Mouse (Mus musculus) layer of hippocampus, postnatal 36 days (tissue): ENCODE measurements around the gene Zfp940. TPM values are rescaled to one million over a fixed set of nuclear protein-coding genes. Genes with fewer than 3 reads are reported as not detected.

Experiments
- DNase-seq, 2 experiments: peaks; one replicate each; pipeline ENCODE4 v3.0.0; 2022
- total RNA-seq, 2 experiments: library from RNA; stranded (reverse); gene quantifications; 2 replicates each; pipeline ENCODE4 v1.2.3; 2021

Gene Zfp940
- total RNA-seq, 2 experiments from 2014 or later = 18.3 to 25.5 TPM

DNA sequence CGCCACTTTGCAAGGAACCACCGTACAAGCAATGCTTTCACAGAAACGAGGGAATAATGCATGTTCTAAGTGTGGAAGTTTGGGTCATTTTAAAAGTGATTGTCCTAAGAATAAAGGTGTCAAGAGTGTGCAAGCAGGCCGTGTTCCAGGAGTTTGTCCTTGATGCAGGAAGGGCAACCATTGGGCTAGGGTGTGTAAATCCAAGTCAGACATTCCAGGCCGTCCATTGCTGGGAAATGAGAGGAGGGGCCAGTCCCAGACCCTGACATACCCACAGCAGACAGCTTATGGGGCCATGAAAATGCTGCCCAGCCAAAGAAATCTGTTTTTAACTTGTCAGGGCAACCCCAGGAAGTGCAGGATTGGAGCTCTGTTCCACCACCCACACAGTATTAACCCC is 46.4 kb downstream of the Zfp940 start:
- DNase-seq = no peak

DNA sequence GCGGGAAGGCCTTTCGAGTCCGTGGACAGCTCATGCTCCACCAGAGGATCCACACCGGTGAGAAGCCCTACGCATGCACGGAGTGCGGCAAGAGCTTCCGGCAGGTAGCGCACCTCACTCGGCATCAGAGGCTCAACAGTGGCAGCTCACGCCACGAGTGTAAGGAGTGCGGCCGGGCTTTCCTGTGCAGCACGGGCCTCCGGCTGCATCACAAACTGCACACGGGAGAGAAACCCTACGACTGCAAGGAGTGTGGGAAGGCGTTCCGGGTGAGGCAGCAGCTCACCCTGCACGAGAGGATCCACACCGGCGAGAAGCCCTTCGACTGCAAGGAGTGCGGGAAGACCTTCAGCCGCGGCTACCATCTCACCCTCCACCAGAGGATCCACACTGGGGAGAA is 60.6 kb downstream of the Zfp940 start:
- no peak for DNase-seq

DNA sequence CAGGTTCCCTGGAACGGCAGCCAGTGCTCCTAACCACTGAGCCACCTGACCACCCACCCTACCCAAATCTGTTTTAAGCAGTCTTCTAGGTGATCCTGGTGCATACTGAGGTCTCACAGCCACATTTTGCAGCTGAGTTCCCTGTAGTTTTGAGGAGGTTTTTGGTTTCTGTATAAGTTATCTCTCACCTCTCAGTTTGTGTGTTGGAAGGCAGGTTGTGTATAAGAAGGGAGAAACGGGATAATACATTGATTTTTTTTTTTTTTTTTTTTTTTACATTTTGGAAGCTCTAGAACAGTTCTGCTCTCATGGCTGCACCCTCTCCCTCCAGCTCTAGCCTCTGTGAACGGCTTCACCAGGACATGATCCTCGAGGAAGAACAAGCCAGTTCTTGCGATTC is 67.6 kb downstream of the Zfp940 start:
- DNase-seq = no peak

DNA sequence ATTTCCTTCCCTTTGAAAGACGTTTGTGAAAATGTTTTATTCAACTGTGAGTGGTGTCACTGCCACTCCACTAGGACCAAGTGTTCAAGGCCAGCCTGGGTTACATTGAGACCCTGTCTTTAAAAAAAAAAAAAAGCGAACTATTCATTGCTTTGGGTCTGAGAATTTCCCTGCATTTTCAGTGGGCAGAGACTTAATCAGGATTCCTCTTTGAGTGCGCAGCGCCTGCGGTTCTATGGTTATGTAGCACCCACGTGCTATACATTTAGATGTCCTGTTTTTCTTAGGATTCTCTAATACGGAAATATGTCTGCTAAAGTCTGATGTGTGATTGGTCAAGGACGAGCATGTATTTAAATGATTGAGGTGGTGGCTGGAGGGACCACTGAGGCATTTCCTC is 68.4 kb downstream of the Zfp940 start:
- no peak for DNase-seq

DNA sequence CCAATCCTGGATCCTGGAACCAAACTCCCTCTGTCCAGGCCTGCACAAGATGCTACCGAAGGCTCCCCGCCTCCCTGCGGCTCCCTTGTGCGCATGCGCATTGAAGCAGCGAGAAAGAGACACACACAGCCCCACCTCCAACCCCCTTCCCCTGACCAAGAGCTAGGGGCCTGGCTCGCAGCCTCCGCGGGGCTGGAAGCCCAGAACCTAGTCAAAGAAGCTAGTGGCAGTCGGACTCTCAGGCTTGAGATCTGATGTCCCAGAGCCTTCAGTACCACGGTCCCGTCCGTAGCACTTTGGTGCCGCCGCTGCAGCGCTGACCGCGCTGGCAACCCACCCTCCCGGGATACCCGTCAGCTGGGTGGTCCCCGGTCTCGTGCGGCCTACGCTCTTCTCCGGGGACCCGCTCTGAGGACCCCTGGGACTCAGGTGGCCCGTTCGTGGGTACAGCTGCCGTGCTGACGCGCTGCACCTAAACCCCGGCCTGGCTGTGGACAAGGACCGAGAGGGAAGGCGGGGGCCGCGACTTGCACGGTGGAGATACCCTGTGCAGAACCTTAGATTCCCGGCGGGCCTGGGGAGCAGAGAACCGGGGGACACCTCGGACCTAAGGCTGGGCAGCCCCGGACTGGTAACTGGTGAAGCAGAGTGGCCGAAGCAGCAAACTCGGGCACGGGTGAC is 69.5 kb downstream of the Zfp940 start, which contains the start of gene Zfp30:
Gene Zfp30 (plus strand): TSS at position 128 of the 681 bp plus-strand sequence.
- peak; percentile 83 to 85 for DNase-seq

Other genes with a start within 250 kb of the Zfp940 start
- gene Catsperg2, start 126.6 kb downstream of the Zfp940 start, total RNA-seq = under 1 TPM; 0.28 to 0.37 TPM
- 10 to 100 TPM; 20.9 TPM for gene Zfp84, start 85.1 kb downstream of the Zfp940 start, total RNA-seq
- gene Zfp30, start 69.7 kb downstream of the Zfp940 start, total RNA-seq = 10 to 100 TPM in 1 of 2 experiments, 1 to 10 TPM in 1; 9.9 to 10.4 TPM
- gene Zfp790, start 37.6 kb downstream of the Zfp940 start, total RNA-seq = 10 to 100 TPM; 21.5 to 24.0 TPM
- 10 to 100 TPM; 17.4 to 18.3 TPM for gene Zfp420, start 6.3 kb upstream of the Zfp940 start, total RNA-seq
- 10 to 100 TPM; 19.2 to 20.8 TPM for gene Zfp27, start 52.9 kb upstream of the Zfp940 start, total RNA-seq
- 1 to 10 TPM; 9.1 to 9.8 TPM for gene Zfp383, start 54.6 kb upstream of the Zfp940 start, total RNA-seq
- 10 to 100 TPM; 16.3 to 19.6 TPM for gene Zfp74, start 100.4 kb upstream of the Zfp940 start, total RNA-seq
- gene Zfp568, start 130.3 kb upstream of the Zfp940 start, total RNA-seq = 1 to 10 TPM; 4.3 to 5.6 TPM
- gene Zfp14, start 197.7 kb upstream of the Zfp940 start, total RNA-seq = 10 to 100 TPM in 1 of 2 experiments, 1 to 10 TPM in 1; 9.0 to 12.0 TPM
- gene Zfp82, start 219.2 kb upstream of the Zfp940 start, total RNA-seq = 1 to 10 TPM; 3.7 to 4.2 TPM
- under 1 TPM in 1 of 2 experiments, not detected in 1; 0.97 TPM for gene Gm26920, start 236.7 kb upstream of the Zfp940 start, total RNA-seq
- 1 to 10 TPM; 6.4 to 8.0 TPM for gene Zfp566, start 236.9 kb upstream of the Zfp940 start, total RNA-seq
- 10 to 100 TPM; 76.8 to 83.7 TPM for gene Zfp260, start 241.1 kb upstream of the Zfp940 start, total RNA-seq